Mouse (Mus musculus): ENCODE data around the gene C1qtnf1.

- no peak for TF ChIP-seq CTCF (IDR thresholded peaks at IDR 0.05; ENCODE audit: control insufficient read depth, insufficient read depth, low read length)
- no peak for TF ChIP-seq POLR2A (IDR thresholded peaks at IDR 0.05; ENCODE audit: borderline replicate concordance, control insufficient read depth, low read depth, low read length)
Measured at GRCm38 (mm10) chr11:118405311-118405710, 22.7 kb upstream of the C1qtnf1 start.

Data from bone marrow, adult 2 months (tissue).